Mouse (Mus musculus): Measurements from ENCODE around the gene Hsf5.

Gene Hsf5

GRCm38 (mm10) chr11:87590841-87591525 lies 26.0 kb upstream of the Hsf5 start:
- peak; percentile 20 for DNase-seq (ENCODE audit: low spot score)

GRCm38 (mm10) chr11:87591526-87592353 lies 25.2 kb upstream of the Hsf5 start, which contains the start of gene Mtmr4:
TSS of gene Mtmr4 (plus strand) at chr11:87592162.
- DNase-seq (ENCODE audit: low spot score), result peak; percentile 99

- no peak for DNase-seq (ENCODE audit: low spot score)
Measured at GRCm38 (mm10) chr11:87592354-87592695, 24.6 kb upstream of the Hsf5 start.

GRCm38 (mm10) chr11:87592713-87593598 lies 24.0 kb upstream of the Hsf5 start:
- no peak for DNase-seq (ENCODE audit: low spot score)

- DNase-seq (ENCODE audit: low spot score), result peak; percentile 90
Measured at GRCm38 (mm10) chr11:87595327-87595841, 21.6 kb upstream of the Hsf5 start.

GRCm38 (mm10) chr11:87595976-87596375 lies 21.0 kb upstream of the Hsf5 start:
- no peak for DNase-seq (ENCODE audit: low spot score)

- DNase-seq (ENCODE audit: low spot score), result no peak
Measured at GRCm38 (mm10) chr11:87596492-87596891, 20.5 kb upstream of the Hsf5 start.

- no peak for DNase-seq (ENCODE audit: low spot score)
Measured at GRCm38 (mm10) chr11:87597061-87597460, 19.9 kb upstream of the Hsf5 start.

GRCm38 (mm10) chr11:87599395-87600089 lies 17.4 kb upstream of the Hsf5 start:
- no peak for DNase-seq (ENCODE audit: low spot score)

GRCm38 (mm10) chr11:87600322-87600853 lies 16.6 kb upstream of the Hsf5 start:
- no peak for DNase-seq (ENCODE audit: low spot score)

GRCm38 (mm10) chr11:87602234-87602633 lies 14.7 kb upstream of the Hsf5 start:
- DNase-seq (ENCODE audit: low spot score), result no peak

- DNase-seq (ENCODE audit: low spot score), result no peak
Measured at GRCm38 (mm10) chr11:87603571-87603970, 13.4 kb upstream of the Hsf5 start.

- no peak for DNase-seq (ENCODE audit: low spot score)
Measured at GRCm38 (mm10) chr11:87609264-87609663, 7.7 kb upstream of the Hsf5 start.

GRCm38 (mm10) chr11:87611547-87611946 lies 5.4 kb upstream of the Hsf5 start:
- DNase-seq (ENCODE audit: low spot score), result no peak

- no peak for DNase-seq (ENCODE audit: low spot score)
Measured at GRCm38 (mm10) chr11:87613972-87614371, 3.0 kb upstream of the Hsf5 start.

GRCm38 (mm10) chr11:87615551-87615950 lies 1.4 kb upstream of the Hsf5 start:
- no peak for DNase-seq (ENCODE audit: low spot score)

GRCm38 (mm10) chr11:87615952-87616351 lies 1.0 kb upstream of the Hsf5 start:
- no peak for DNase-seq (ENCODE audit: low spot score)

GRCm38 (mm10) chr11:87617606-87618005 lies 642 bp downstream of the Hsf5 start:
- DNase-seq (ENCODE audit: low spot score), result no peak

- no peak for DNase-seq (ENCODE audit: low spot score)
Measured at GRCm38 (mm10) chr11:87623160-87623559, 6.2 kb downstream of the Hsf5 start.

- DNase-seq (ENCODE audit: low spot score), result peak; percentile 53
Measured at GRCm38 (mm10) chr11:87629859-87630258, 12.9 kb downstream of the Hsf5 start.

GRCm38 (mm10) chr11:87638793-87639192 lies 21.8 kb downstream of the Hsf5 start:
- no peak for DNase-seq (ENCODE audit: low spot score)

Data from urinary bladder, postnatal 14 days (tissue).